Mouse (Mus musculus) midbrain, embryonic 16.5 days (tissue): Measurements from ENCODE around the gene Fbxw4. TPM values are rescaled to one million over a fixed set of nuclear protein-coding genes. Genes with fewer than 3 reads are reported as not detected.

ENCODE experiments used
- ATAC-seq: fragments of 200-750 bp; cut with Nextera tagmentation; 2 replicates; pipeline ENCODE4 v1.8.0; 2017; ENCODE audit warnings: moderate TSS enrichment
- H3K27ac ChIP-seq: fragments of 300-500 bp; sonication (generic); 2 replicates; pipeline ENCODE4 v1.5.1; 2014; ENCODE audit warnings: mild to moderate bottlenecking, low read length, mixed read lengths
- H3K27me3 ChIP-seq: fragments of 300-500 bp; sonication (generic); 2 replicates; pipeline ENCODE4 v1.6.1; 2014; ENCODE audit warnings: low read depth, low read length, mixed read lengths; ENCODE audit not compliant: control insufficient read depth, insufficient read depth
- H3K36me3 ChIP-seq: fragments of 300-500 bp; sonication (generic); 2 replicates; pipeline ENCODE4 v1.6.1; 2014; ENCODE audit warnings: mild to moderate bottlenecking, low read length, moderate library complexity, mixed read lengths; ENCODE audit not compliant: control insufficient read depth, insufficient read depth
- H3K4me1 ChIP-seq: fragments of 300-500 bp; sonication (generic); 2 replicates; pipeline ENCODE4 v1.6.1; 2014; ENCODE audit warnings: mild to moderate bottlenecking, low read length, mixed read lengths; ENCODE audit not compliant: control insufficient read depth, insufficient read depth
- H3K4me2 ChIP-seq: fragments of 300-500 bp; sonication (generic); 2 replicates; pipeline ENCODE4 v1.6.1; 2014; ENCODE audit warnings: mild to moderate bottlenecking, low read length, mixed read lengths
- H3K4me3 ChIP-seq: fragments of 300-500 bp; sonication (generic); 2 replicates; pipeline ENCODE4 v1.5.1; 2014; ENCODE audit warnings: low read depth, mild to moderate bottlenecking, low read length, moderate library complexity, mixed read lengths
- H3K9ac ChIP-seq: fragments of 300-500 bp; sonication (generic); 2 replicates; pipeline ENCODE4 v1.6.1; 2014; ENCODE audit warnings: low read depth, low read length, mixed read lengths
- H3K9me3 ChIP-seq: fragments of 300-500 bp; sonication (generic); replicated peaks from 2 replicates; pipeline ENCODE4 v1.6.1; 2014; ENCODE audit warnings: mild to moderate bottlenecking, low read length, mixed read lengths; ENCODE audit not compliant: control insufficient read depth, poor library complexity, severe bottlenecking
- WGBS: fragments of 180-500 bp; shearing (Covaris S2); extraction: QIAGEN DNeasy Blood & Tissue Kit; methylation state at CpG from one replicate; pipeline ENCODE4 v1.1.7; 2014; 5-methylcytosine and 5-hydroxymethylcytosine counted together
- polyA plus RNA-seq: library from polyadenylated mRNA; unstranded; fragments of >200 nt; fragmentation: Nextera tagmentation; extraction: Ambion mirVana; gene quantifications from 2 replicates; pipeline ENCODE4 v1.2.1, GENCODE M21; 2015

Gene Fbxw4
- polyA plus RNA-seq, 1 experiment from 2014 or later, result 5.6 TPM

DNA sequence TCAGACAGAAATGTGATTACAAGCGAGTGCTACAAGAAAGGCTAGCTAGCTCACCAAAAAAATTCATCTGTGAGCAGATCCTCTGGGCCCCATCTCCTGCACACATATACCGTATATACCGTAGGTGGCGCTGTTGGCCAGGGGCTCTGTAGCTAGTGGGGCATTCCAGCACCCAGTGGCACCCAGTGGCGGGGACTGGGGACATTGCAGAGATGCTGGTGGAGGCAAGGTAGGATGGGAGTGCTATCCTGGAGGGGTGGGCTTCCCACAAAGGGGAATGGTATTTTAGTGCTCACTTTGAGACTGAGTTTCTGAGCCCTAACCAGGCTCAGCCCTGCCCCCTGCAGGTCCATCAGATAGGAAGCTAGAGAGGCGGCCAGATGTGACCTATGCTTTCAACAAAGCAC lies 86.2 kb downstream of the Fbxw4 start:
- Histone ChIP-seq H3K4me2 (no peak overlapping the region), H3K4me3 (no peak overlapping the region), H3K9me3 (no peaks in the 10 kb centered on the region), H3K9ac (no peak overlapping the region), H3K27me3 (peaks cover 19% of the 10 kb centered on the region), H3K36me3 (peaks cover 16% of the 10 kb centered on the region), H3K4me1 (no peaks in the 10 kb centered on the region; the same call in 1 of the 2 replicates), H3K27ac (no peak overlapping the region)
- WGBS, result 14% methylated on average over 6 of the region's 6 CpGs
- peak; percentile 75 for ATAC-seq

DNA sequence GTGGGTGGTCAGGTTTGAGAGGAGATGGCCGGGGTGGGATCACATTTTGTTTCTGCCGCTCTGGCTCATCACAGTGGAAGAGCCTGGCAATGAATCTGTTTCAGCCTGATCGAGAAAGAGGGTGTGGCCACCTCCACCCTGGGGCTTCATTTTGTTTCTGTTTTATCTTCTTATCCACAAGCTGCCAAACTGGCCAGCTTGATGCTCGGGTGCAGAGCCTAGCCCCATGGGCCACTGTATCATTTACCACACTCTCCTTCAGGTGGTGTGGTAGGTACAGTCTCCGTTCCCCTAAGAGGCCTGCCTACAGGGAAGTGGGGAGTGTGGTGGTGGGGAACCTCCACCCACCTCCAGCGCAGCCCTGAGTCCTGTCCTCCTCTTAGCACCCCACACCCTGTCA lies 87.1 kb downstream of the Fbxw4 start:
- H3K27me3 ChIP-seq, result peaks cover 19% of the 10 kb centered on the region
- no peak overlapping the region for H3K9ac ChIP-seq
- 76% methylated on average over 6 of the region's 6 CpGs for WGBS
- peaks cover 8% of the 10 kb centered on the region; the same call in 1 of the 2 replicates for H3K36me3 ChIP-seq
- no peak overlapping the region for H3K4me3 ChIP-seq
- no peak overlapping the region for H3K27ac ChIP-seq
- no peaks in the 10 kb centered on the region for H3K9me3 ChIP-seq
- no peak for ATAC-seq
- H3K4me1 ChIP-seq, result no peaks in the 10 kb centered on the region; the same call in 1 of the 2 replicates
- H3K4me2 ChIP-seq, result no peak overlapping the region

DNA sequence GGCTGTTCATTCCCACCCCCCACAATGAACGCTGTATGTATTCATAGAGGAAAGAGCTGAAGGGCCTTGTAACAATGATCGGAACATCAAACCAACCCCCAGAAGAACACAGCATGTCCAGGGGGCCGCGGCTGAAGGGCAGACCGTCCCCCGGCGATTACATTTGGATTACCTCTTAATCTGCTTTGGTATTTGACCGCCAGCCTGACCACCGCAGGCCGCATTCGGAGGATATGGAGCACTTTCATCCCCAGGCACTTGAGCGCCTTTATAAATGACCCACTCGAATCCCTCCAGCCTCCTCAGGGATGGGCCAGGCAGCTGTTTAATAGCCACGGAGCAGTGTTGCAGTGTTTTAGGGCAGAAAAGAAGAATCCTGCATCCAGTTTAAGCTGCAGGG lies 92.7 kb downstream of the Fbxw4 start:
- H3K4me2 ChIP-seq, result no peak overlapping the region
- WGBS, result 13% methylated on average over 14 of the region's 14 CpGs
- H3K4me1 ChIP-seq, result 0 out of 2 replicates have a peak, but pooled peaks cover 2% of the 10 kb centered on the region
- ATAC-seq, result no peak
- H3K9ac ChIP-seq, result no peak overlapping the region
- H3K27ac ChIP-seq, result no peak overlapping the region
- H3K27me3 ChIP-seq, result peaks cover 41% of the 10 kb centered on the region
- no peak overlapping the region for H3K4me3 ChIP-seq
- H3K9me3 ChIP-seq, result no peaks in the 10 kb centered on the region
- H3K36me3 ChIP-seq, result peaks cover 3% of the 10 kb centered on the region; the same call in 1 of the 2 replicates

DNA sequence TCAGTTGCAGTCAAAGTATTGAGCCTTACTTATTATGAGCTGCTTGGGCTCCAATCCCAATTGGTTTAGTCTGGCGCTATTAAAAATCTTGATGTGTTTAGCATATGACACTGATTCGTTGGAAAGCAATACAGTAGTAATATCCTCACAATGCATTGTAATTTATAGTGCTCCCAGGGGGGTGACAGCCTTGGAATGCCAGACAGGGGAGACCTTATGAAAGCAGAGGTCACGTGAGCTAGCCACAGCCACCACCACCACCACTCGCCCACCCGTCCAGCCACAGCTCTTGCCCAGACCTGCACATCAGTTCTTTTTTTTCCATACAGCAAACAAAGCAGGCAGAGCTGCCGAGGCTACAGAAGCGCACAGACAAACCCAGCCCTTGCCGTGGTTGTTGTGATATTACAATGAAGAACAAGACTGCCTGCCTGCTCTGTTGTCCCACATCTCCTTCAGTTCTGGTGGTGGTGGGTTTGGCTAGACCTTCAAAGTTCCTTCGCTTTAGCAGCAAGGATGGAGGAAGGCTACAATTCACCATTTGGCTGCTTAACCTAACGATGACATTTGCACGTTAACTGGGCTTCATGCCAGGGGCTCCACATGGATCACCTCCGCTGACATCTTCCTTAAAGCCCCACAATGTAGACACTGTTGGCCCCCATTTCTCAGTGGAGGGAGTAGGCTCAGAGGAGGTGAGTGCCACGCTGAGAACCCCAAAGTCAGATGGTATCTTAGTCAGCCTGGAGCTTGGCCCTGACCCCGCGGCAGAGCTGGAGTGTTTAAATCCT lies 94.0 kb downstream of the Fbxw4 start:
- Histone ChIP-seq H3K27me3 (peaks cover 34% of the 10 kb centered on the region), H3K4me1 (peaks cover 6% of the 10 kb centered on the region; the same call in 1 of the 2 replicates), H3K4me2 (no peak overlapping the region), H3K9ac (no peak overlapping the region), H3K36me3 (no peaks in the 10 kb centered on the region), H3K4me3 (no peak overlapping the region), H3K27ac (no peak overlapping the region), H3K9me3 (no peaks in the 10 kb centered on the region)
- WGBS, result 52% methylated on average over 15 of the region's 15 CpGs
- ATAC-seq, result no peak

DNA sequence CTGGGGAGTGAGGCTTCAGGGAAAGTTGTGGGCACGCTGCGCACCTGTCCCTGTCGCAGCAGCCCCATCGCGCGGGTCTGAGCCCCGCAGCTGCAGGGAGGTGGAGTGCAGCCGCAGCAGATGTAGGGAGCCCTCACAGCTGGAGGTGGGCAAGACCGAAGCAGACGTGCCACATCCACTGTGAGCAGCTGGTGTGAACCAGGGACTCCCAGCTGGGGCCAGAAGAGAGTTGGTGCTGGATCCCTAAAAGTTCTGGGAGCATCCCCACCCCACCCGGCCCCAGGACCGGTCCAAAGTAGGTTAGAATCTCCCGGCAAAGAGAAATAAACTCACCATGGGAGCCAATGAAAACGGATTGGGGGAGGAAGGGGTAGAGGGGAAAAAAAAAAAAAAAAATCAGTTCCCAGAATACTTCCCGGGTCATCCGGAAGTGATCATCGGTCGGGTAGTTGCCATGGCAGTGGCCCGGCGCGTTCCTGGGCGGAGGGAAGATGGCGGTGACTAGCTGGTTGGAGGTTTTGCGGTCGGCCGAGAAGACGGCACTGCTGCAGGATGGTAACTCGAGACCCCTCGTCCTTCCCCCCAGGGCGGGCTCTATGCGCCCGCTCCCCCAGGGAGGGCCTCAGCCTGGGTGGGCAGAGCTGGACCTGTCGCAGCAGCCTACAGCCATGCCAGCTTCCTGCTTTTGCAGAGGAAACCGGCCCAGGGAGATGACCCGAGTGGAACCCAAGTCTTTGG lies 99.8 kb downstream of the Fbxw4 start, which contains the start of the genes Poll and Gm17018:
Gene Poll (minus strand): TSS at position 379 of the 738 bp plus-strand sequence.
Gene Gm17018 (plus strand): TSS at position 463 of the 738 bp plus-strand sequence.
- Histone ChIP-seq H3K36me3 (no peaks in the 10 kb centered on the region), H3K27ac (peak within 1 kb of the TSS; percentile 53; the same call in 1 of the 2 replicates), H3K4me1 (peaks cover 11% of the 10 kb centered on the region), H3K4me3 (peak within 1 kb of the TSS; percentile 82), H3K9ac (peak within 1 kb of the TSS; percentile 68), H3K27me3 (peaks cover 17% of the 10 kb centered on the region), H3K9me3 (no peaks in the 10 kb centered on the region), H3K4me2 (peak within 1 kb of the TSS; percentile 80)
- peak; percentile 93 for ATAC-seq
- under 1% methylated on average over 35 of the region's 35 CpGs for WGBS

DNA sequence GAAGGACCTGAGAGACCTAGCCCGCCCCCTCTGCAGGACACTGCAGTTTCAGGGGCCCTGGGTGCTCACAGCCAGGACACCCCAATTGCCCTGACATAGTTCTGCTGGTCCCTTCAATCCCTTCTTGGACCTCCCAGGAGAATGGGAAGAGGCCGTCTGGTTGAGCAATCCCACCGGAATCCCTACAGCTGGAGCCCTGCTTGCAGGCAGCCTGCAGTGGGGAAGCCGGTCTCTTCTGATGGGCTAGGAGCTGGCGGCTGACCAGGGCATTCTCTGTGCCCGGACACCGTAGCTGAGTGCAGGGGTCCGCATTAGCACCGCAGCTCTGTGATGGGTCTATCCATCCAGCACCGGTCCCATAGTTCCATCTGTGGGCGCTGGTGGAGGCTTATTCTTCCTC lies 106.0 kb downstream of the Fbxw4 start:
- Histone ChIP-seq H3K36me3 (no peaks in the 10 kb centered on the region), H3K4me1 (no peaks in the 10 kb centered on the region), H3K9ac (no peak overlapping the region), H3K4me3 (no peak overlapping the region), H3K27ac (no peak overlapping the region), H3K27me3 (peaks cover 10% of the 10 kb centered on the region), H3K9me3 (no peaks in the 10 kb centered on the region), H3K4me2 (no peak overlapping the region)
- WGBS, result 97% methylated on average over 11 of the region's 11 CpGs
- ATAC-seq, result no peak

DNA sequence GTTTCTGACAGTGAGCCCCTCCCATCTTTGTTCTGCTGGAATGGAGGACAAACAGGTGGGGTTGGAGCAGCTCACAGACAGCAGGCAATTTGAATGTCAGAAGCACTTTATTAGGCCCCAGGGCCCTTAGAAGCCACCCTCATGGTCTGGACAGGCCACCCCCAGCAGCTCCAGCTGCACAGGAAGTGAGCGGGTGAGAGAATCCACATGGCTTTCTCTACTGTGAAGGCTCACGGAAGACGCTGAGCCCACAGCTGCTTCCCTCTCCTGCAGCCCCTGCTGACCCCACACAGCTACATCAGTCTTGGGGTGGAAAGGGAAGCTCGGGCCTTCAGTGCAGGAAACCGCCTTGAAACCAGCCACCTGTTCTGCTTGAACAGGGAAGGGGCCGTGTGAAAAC lies 107.9 kb downstream of the Fbxw4 start:
- ATAC-seq, result no peak
- no peak overlapping the region for H3K27ac ChIP-seq
- H3K4me1 ChIP-seq, result 0 out of 2 replicates have a peak, but pooled peaks cover 2% of the 10 kb centered on the region
- no peak overlapping the region for H3K4me2 ChIP-seq
- 86% methylated on average over 6 of the region's 6 CpGs for WGBS
- peaks cover 10% of the 10 kb centered on the region for H3K27me3 ChIP-seq
- H3K9ac ChIP-seq, result no peak overlapping the region
- H3K36me3 ChIP-seq, result no peaks in the 10 kb centered on the region
- no peak overlapping the region for H3K4me3 ChIP-seq
- H3K9me3 ChIP-seq, result no peaks in the 10 kb centered on the region

DNA sequence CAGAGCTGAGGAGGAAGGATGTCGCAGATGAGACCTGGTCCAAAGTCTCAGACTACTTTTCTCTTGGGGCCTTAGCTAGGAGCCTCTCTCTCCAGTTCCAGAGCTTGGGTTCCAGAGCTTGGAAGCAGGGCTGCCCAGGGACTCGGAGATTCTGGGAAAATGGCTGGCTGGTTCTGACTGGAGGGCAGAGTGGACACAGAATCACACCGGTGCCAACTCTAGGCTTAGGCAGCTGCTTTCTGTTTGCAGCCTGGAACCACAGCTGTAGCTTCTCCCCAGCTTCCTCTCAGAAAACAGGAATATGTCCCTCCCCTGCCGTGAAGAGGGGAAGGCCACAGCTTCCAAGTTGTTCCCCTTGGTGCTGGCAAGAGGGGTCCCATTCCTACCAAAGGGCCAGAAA lies 110.2 kb downstream of the Fbxw4 start:
- Histone ChIP-seq H3K4me1 (0 out of 2 replicates have a peak, but pooled peaks cover 2% of the 10 kb centered on the region), H3K27me3 (peaks cover 25% of the 10 kb centered on the region), H3K4me3 (no peak overlapping the region), H3K36me3 (no peaks in the 10 kb centered on the region), H3K27ac (no peak overlapping the region), H3K9ac (no peak overlapping the region), H3K4me2 (no peak overlapping the region), H3K9me3 (no peaks in the 10 kb centered on the region)
- no peak for ATAC-seq
- 87% methylated on average over 4 of the region's 4 CpGs for WGBS
